Mouse (Mus musculus) MEL (cell line): ENCODE data around the gene Rps6kc1.

Source experiments
- CHD2 ChIP-seq: IDR thresholded peaks from 2 replicates; pipeline ENCODE4 v1.6.1; 2011; ENCODE audit warnings: low read length, improper control_type of control experiment
- CTCF ChIP-seq, 3 experiments: IDR thresholded peaks in 2 of 3; conservative IDR thresholded peaks in 1 of 3; 2 replicates each; pipeline ENCODE4 v1.5.1; 2011 to 2012; ENCODE audit warnings: low read length in 3 of 3, low read depth in 2 of 3, mild to moderate bottlenecking in 2 of 3, improper control_type of control experiment in 1 of 3, inconsistent platforms in 1 of 3, mixed read lengths in 1 of 3, moderate library complexity in 1 of 3; ENCODE audit not compliant: control insufficient read depth in 1 of 3, insufficient read depth in 1 of 3, poor library complexity in 1 of 3, severe bottlenecking in 1 of 3
- EP300 ChIP-seq, 2 experiments: IDR thresholded peaks; 2 replicates each; pipeline ENCODE4 v1.6.1; 2011; ENCODE audit warnings: improper control_type of control experiment in 2 of 2, low read length in 2 of 2, low read depth in 1 of 2, mild to moderate bottlenecking in 1 of 2
- GATA1 ChIP-seq: IDR thresholded peaks from 2 replicates; pipeline ENCODE4 v1.6.1; 2011; ENCODE audit warnings: low read depth, low read length, improper control_type of control experiment
- MAFK ChIP-seq: IDR thresholded peaks from 2 replicates; pipeline ENCODE4 v1.6.1; 2011; ENCODE audit warnings: low read depth, mild to moderate bottlenecking, low read length, improper control_type of control experiment, borderline replicate concordance
- POLR2A ChIP-seq, 2 experiments: IDR thresholded peaks; 2 replicates each; pipeline ENCODE4 v1.6.1; 2011 to 2012; ENCODE audit warnings: low read length in 2 of 2, mild to moderate bottlenecking in 2 of 2, control low read depth in 1 of 2, improper control_type of control experiment in 1 of 2, low read depth in 1 of 2, moderate library complexity in 1 of 2; ENCODE audit not compliant: control insufficient read depth in 1 of 2, insufficient read depth in 1 of 2, poor library complexity in 1 of 2
- POLR2AphosphoS5 ChIP-seq: IDR thresholded peaks from 2 replicates; pipeline ENCODE4 v1.6.1; 2012; ENCODE audit warnings: low read depth, borderline replicate concordance, mild to moderate bottlenecking, inconsistent platforms, low read length, moderate library complexity, mixed read lengths
- RAD21 ChIP-seq: IDR thresholded peaks from 2 replicates; pipeline ENCODE4 v1.6.1; 2011; ENCODE audit warnings: mild to moderate bottlenecking, low read depth, low read length, improper control_type of control experiment
- SIN3A ChIP-seq: IDR thresholded peaks from 2 replicates; pipeline ENCODE4 v1.6.1; 2012; ENCODE audit warnings: low read length, improper control_type of control experiment, inconsistent platforms
- TAL1 ChIP-seq: IDR thresholded peaks from 2 replicates; pipeline ENCODE4 v1.6.1; 2012; ENCODE audit warnings: mild to moderate bottlenecking, inconsistent platforms, low read length, moderate library complexity, mixed read lengths
- ZC3H11A ChIP-seq: IDR thresholded peaks from 2 replicates; pipeline ENCODE4 v1.6.1; 2012; ENCODE audit warnings: low read depth, mild to moderate bottlenecking, inconsistent platforms, low read length, improper control_type of control experiment
- ZKSCAN1 ChIP-seq: IDR thresholded peaks from 2 replicates; pipeline ENCODE4 v1.6.1; 2012; ENCODE audit warnings: low read depth, mild to moderate bottlenecking, inconsistent platforms, low read length, improper control_type of control experiment, moderate library complexity

DNA sequence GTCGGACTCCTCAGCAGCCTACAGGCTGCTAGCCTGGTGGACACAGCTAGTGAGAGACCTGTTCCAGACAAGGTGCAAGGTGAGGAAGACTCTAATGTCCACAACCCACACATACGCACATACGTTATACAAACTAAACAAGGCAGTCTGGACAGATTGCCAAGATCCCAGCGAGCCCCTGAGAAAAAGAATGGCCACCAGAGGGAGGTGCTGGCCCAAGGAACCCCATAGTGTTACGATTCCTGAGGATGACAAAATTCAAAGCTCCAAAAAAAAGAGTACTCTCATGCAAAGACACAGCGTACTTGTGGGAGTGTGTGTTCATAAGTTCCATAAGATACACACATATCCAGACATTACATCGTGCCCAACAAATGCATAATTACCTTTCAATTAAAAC, 141.8 kb downstream of the Rps6kc1 start:
- TF ChIP-seq ZC3H11A (no peak), ZKSCAN1 (no peak), POLR2A (IDR thresholded peaks at IDR 0.05; ENCODE audit: control insufficient read depth in 1 of 2, insufficient read depth in 1 of 2, low read depth in 1 of 2, low read length in 2 of 2, poor library complexity in 1 of 2) (no peak), POLR2AphosphoS5 (no peak), EP300 (IDR thresholded peaks at IDR 0.05; ENCODE audit: low read depth in 1 of 2, low read length in 2 of 2) (no peak), SIN3A (no peak), GATA1 (no peak), TAL1 (no peak), CHD2 (no peak), CTCF (IDR thresholded peaks at IDR 0.05 in 2 of 3, conservative IDR thresholded peaks at IDR 0.05 in 1 of 3; ENCODE audit: control insufficient read depth in 1 of 3, insufficient read depth in 1 of 3, low read depth in 2 of 3, low read length in 3 of 3, poor library complexity in 1 of 3, severe bottlenecking in 1 of 3) (peak in 2 of 3 experiments; percentile 19 to 22; a peak in 1 of 6 replicates), RAD21 (peak; percentile 27), MAFK (no peak)
